Mouse (Mus musculus): ENCODE data around the gene Trib2. TPM values are rescaled to one million over a fixed set of nuclear protein-coding genes. Genes with fewer than 3 reads are reported as not detected.

Trib2 gene
- polyA plus RNA-seq, 1 experiment from 2014 or later, result 11.2 TPM

DNA sequence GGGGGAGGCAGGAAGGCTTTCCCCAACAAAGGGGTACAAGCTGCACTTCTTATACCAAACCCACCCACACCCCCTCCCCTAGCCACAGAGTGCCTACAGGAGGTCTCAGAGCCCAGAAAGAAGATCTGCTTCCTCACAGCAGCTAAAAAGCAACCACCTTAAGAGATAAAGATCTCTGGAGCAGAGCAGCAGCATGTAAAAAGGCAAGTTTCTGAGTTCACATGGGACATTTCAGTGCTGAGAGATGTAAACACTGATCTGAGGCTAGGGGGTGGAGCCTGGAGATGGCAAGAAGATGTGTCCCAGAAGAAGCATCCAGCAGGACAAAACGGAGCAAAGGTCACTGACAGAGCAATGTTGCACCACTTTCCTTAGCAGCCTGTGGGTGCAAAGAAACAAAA is 11.8 kb downstream of the Trib2 start:
- H3K27ac ChIP-seq (ENCODE audit: low read depth, low read length), result no peak overlapping the region
- no peak for TF ChIP-seq CTCF (IDR thresholded peaks at IDR 0.05; ENCODE audit: low read depth)
- no peaks in the 10 kb centered on the region for H3K4me1 ChIP-seq (replicated peaks; ENCODE audit: control insufficient read depth, insufficient read depth, low read length)
- no peaks in the 10 kb centered on the region for H3K9me3 ChIP-seq (ENCODE audit: control insufficient read depth)
- H3K36me3 ChIP-seq (ENCODE audit: control insufficient read depth, insufficient read depth), result no peaks in the 10 kb centered on the region
- 33% methylated on average over 1 of the region's 1 CpGs for WGBS
- no peak overlapping the region for H3K9ac ChIP-seq (ENCODE audit: low read depth, low read length)
- no peak for ATAC-seq
- H3K4me2 ChIP-seq (replicated peaks; ENCODE audit: low read depth), result no peak overlapping the region
- no peak overlapping the region for H3K4me3 ChIP-seq (ENCODE audit: low read depth, low read length)
- no peaks in the 10 kb centered on the region for H3K27me3 ChIP-seq (replicated peaks; ENCODE audit: control insufficient read depth, insufficient read depth, low read length)

DNA sequence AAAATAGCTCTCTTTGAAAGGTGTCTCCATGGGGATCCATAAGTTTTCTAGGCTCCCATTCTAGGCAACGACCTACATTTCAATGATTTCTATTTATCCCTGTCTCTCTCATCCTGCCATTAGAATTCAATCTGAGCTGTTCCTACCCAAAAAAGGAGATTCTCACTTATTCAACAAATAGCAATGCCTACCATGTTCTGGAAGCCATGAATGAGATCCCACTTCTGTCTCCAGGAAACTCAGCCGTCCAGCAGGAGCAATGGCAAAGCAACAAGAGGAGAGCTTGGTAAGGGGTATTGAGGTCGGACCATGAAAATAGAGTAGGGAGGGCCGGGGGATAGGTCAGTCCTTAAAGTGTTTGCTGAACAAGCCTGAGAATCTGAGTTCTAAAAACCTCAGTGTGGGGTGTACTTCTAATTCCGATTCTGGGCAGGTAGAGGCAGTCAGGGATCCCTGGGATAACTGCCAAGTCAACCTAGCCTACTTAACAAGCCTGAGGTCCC is 12.7 kb downstream of the Trib2 start:
- no peaks in the 10 kb centered on the region for H3K36me3 ChIP-seq (ENCODE audit: control insufficient read depth, insufficient read depth)
- no peak overlapping the region for H3K4me2 ChIP-seq (replicated peaks; ENCODE audit: low read depth)
- TF ChIP-seq CTCF (IDR thresholded peaks at IDR 0.05; ENCODE audit: low read depth), result no peak
- no peak for ATAC-seq
- no peaks in the 10 kb centered on the region for H3K4me1 ChIP-seq (replicated peaks; ENCODE audit: control insufficient read depth, insufficient read depth, low read length)
- no peak overlapping the region for H3K4me3 ChIP-seq (ENCODE audit: low read depth, low read length)
- H3K9ac ChIP-seq (ENCODE audit: low read depth, low read length), result no peak overlapping the region
- H3K9me3 ChIP-seq (ENCODE audit: control insufficient read depth), result no peaks in the 10 kb centered on the region
- WGBS, result 89% methylated on average over 5 of the region's 5 CpGs
- H3K27me3 ChIP-seq (replicated peaks; ENCODE audit: control insufficient read depth, insufficient read depth, low read length), result no peaks in the 10 kb centered on the region
- no peak overlapping the region for H3K27ac ChIP-seq (ENCODE audit: low read depth, low read length)

- Histone ChIP-seq H3K4me3 (ENCODE audit: low read depth, low read length) (no peak overlapping the region), H3K4me1 (replicated peaks; ENCODE audit: control insufficient read depth, insufficient read depth, low read length) (no peaks in the 10 kb centered on the region), H3K9ac (ENCODE audit: low read depth, low read length) (no peak overlapping the region), H3K27me3 (replicated peaks; ENCODE audit: control insufficient read depth, insufficient read depth, low read length) (no peaks in the 10 kb centered on the region), H3K27ac (ENCODE audit: low read depth, low read length) (no peak overlapping the region), H3K4me2 (replicated peaks; ENCODE audit: low read depth) (no peak overlapping the region), H3K9me3 (ENCODE audit: control insufficient read depth) (no peaks in the 10 kb centered on the region), H3K36me3 (ENCODE audit: control insufficient read depth, insufficient read depth) (no peaks in the 10 kb centered on the region)
- 85% methylated on average over 4 of the region's 4 CpGs for WGBS
- no peak for ATAC-seq
- TF ChIP-seq CTCF (IDR thresholded peaks at IDR 0.05; ENCODE audit: low read depth), result no peak
Observed at GRCm38 (mm10) chr12:15801571-15801930, 15.2 kb downstream of the Trib2 start.

DNA sequence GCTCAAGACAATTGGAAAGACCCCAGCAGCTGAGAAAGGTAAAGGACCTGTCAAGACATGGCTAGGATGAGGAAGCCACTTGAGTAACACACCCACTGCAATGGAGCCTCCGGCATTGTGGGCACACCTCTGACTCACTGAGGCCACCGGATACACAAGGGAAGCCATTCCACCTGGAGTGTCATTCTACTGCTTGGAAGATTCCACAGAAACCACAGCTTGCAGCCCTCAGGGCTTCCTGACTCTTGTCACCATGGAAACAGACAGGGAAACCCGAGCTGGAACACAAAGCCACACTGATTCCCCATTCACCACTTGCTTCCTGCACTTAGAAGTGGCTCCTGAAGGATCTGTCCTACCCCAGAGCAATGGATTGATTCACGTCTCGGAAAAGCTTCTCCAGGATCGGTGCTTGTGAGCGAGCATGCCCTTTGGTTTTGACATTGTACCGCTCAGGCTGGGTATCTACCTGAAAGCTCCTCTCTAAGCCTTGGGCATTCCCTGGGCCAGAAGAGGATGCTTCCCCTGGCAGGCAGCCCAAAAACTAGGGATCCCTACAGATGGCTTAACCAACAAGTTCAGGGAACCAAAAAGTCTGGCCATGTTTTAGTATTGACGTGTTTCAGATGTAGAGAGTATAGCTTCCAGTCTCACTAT is 15.7 kb downstream of the Trib2 start:
- Histone ChIP-seq H3K4me2 (replicated peaks; ENCODE audit: low read depth) (no peak overlapping the region), H3K4me3 (ENCODE audit: low read depth, low read length) (no peak overlapping the region), H3K9ac (ENCODE audit: low read depth, low read length) (no peak overlapping the region), H3K9me3 (ENCODE audit: control insufficient read depth) (no peaks in the 10 kb centered on the region), H3K27ac (ENCODE audit: low read depth, low read length) (no peak overlapping the region), H3K36me3 (ENCODE audit: control insufficient read depth, insufficient read depth) (no peaks in the 10 kb centered on the region), H3K27me3 (replicated peaks; ENCODE audit: control insufficient read depth, insufficient read depth, low read length) (no peaks in the 10 kb centered on the region), H3K4me1 (replicated peaks; ENCODE audit: control insufficient read depth, insufficient read depth, low read length) (no peaks in the 10 kb centered on the region)
- ATAC-seq, result no peak
- WGBS, result 66% methylated on average over 9 of the region's 9 CpGs
- TF ChIP-seq CTCF (IDR thresholded peaks at IDR 0.05; ENCODE audit: low read depth), result no peak

DNA sequence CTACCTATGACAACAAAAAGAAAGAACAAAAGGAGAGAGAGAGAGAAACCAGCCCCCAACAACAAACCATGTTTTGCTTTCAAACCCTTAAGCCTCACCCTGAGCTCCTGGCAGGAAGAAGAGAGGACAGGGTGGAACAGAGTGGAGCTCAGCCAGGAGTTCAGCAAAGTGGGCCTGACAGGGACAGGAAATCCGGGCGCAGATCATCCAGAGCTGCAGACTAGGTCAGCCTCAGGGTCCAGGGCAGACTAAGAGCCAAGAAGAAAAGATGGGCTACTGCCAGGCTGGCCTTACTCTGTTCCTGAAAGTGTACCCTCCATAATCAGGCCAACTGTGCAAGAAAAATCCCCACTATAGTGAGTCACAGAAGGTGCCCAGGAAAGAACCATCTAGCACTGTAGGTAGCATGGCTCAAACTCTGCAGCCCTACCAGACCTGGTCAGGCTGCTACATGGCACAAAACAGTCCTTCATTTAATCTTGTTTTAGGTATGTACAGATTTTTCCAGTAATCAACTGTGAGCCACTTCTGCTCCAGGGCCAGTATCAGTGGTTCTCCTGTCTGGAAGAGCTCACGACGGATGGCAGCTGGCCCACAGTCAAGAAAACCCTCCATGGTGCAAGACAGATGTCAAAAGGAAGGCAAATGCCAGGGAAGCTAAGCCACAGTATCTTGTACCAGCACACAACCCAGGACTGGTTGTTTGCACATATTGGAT is 16.4 kb downstream of the Trib2 start:
- H3K27me3 ChIP-seq (replicated peaks; ENCODE audit: control insufficient read depth, insufficient read depth, low read length), result no peaks in the 10 kb centered on the region
- H3K36me3 ChIP-seq (ENCODE audit: control insufficient read depth, insufficient read depth), result no peaks in the 10 kb centered on the region
- ATAC-seq, result no peak
- H3K9me3 ChIP-seq (ENCODE audit: control insufficient read depth), result no peaks in the 10 kb centered on the region
- no peak overlapping the region for H3K4me2 ChIP-seq (replicated peaks; ENCODE audit: low read depth)
- no peak for TF ChIP-seq CTCF (IDR thresholded peaks at IDR 0.05; ENCODE audit: low read depth)
- H3K4me3 ChIP-seq (ENCODE audit: low read depth, low read length), result no peak overlapping the region
- H3K27ac ChIP-seq (ENCODE audit: low read depth, low read length), result no peak overlapping the region
- H3K4me1 ChIP-seq (replicated peaks; ENCODE audit: control insufficient read depth, insufficient read depth, low read length), result no peaks in the 10 kb centered on the region
- WGBS, result 75% methylated on average over 4 of the region's 4 CpGs
- no peak overlapping the region for H3K9ac ChIP-seq (ENCODE audit: low read depth, low read length)

- 41% methylated on average over 7 of the region's 7 CpGs for WGBS
- H3K27ac ChIP-seq (ENCODE audit: low read depth, low read length), result no peak overlapping the region
- ATAC-seq, result no peak
Observed at GRCm38 (mm10) chr12:15798019-15798418, 18.7 kb downstream of the Trib2 start.

More at GRCm38 (mm10) chr12:15798019-15798418, 18.7 kb downstream of the Trib2 start:
- no peaks in the 10 kb centered on the region for H3K27me3 ChIP-seq (replicated peaks; ENCODE audit: control insufficient read depth, insufficient read depth, low read length)
- H3K4me3 ChIP-seq (ENCODE audit: low read depth, low read length), result no peak overlapping the region
- H3K36me3 ChIP-seq (ENCODE audit: control insufficient read depth, insufficient read depth), result peaks cover 13% of the 10 kb centered on the region; the same call in 1 of the 2 replicates
- no peak for TF ChIP-seq CTCF (IDR thresholded peaks at IDR 0.05; ENCODE audit: low read depth)
- H3K4me2 ChIP-seq (replicated peaks; ENCODE audit: low read depth), result no peak overlapping the region
- H3K4me1 ChIP-seq (replicated peaks; ENCODE audit: control insufficient read depth, insufficient read depth, low read length), result no peaks in the 10 kb centered on the region
- no peak overlapping the region for H3K9ac ChIP-seq (ENCODE audit: low read depth, low read length)
- no peaks in the 10 kb centered on the region for H3K9me3 ChIP-seq (ENCODE audit: control insufficient read depth)

All from intestine, postnatal 0 days (tissue).